Mouse (Mus musculus) ES-E14 (cell line): ENCODE measurements around the gene Gtsf2. TPM values are rescaled to one million over a fixed set of nuclear protein-coding genes. Genes with fewer than 3 reads are reported as not detected.

ENCODE experiments used
- DNase-seq: peaks from one replicate; pipeline ENCODE4 v3.0.0-alpha.2; 2013; ENCODE audit warnings: low read depth, low spot score
- H3K27ac ChIP-seq: 2 replicates; pipeline ENCODE4 v1.5.1; 2012; ENCODE audit warnings: low read depth, mild to moderate bottlenecking, low read length, moderate library complexity, mixed read lengths; ENCODE audit not compliant: poor library complexity, insufficient read depth, severe bottlenecking
- H3K36me3 ChIP-seq: 2 replicates; pipeline ENCODE4 v1.6.1; 2012; ENCODE audit warnings: mild to moderate bottlenecking, low read length, moderate library complexity, mixed read lengths; ENCODE audit not compliant: control insufficient read depth, poor library complexity, insufficient read depth, severe bottlenecking
- H3K4me1 ChIP-seq, 2 experiments: fragments of 150-350 bp in 1 of 2; sonication (generic) in 1 of 2; 2 replicates each; pipeline ENCODE4 v1.6.1; 2012; ENCODE audit warnings: low read length in 2 of 2, mild to moderate bottlenecking in 1 of 2, mixed read lengths in 1 of 2; ENCODE audit not compliant: control insufficient read depth in 2 of 2, insufficient read depth in 2 of 2, poor library complexity in 1 of 2
- H3K4me3 ChIP-seq, 2 experiments: fragments of 150-350 bp in 1 of 2; sonication (generic) in 1 of 2; 2 replicates each; pipeline ENCODE4 v1.5.1; 2012; ENCODE audit warnings: low read length in 2 of 2, low read depth in 1 of 2, mild to moderate bottlenecking in 1 of 2, mixed read lengths in 1 of 2; ENCODE audit not compliant: insufficient read depth in 1 of 2, poor library complexity in 1 of 2, severe bottlenecking in 1 of 2
- H3K9ac ChIP-seq: 2 replicates; pipeline ENCODE4 v1.6.1; 2012; ENCODE audit warnings: low read depth, mild to moderate bottlenecking, low read length, mixed read lengths; ENCODE audit not compliant: poor library complexity, insufficient read depth, severe bottlenecking
- H3K9me3 ChIP-seq: fragments of 150-350 bp; sonication (generic); 2 replicates; pipeline ENCODE4 v1.6.1; 2012; ENCODE audit warnings: low read depth, mild to moderate bottlenecking, low read length; ENCODE audit not compliant: control insufficient read depth, insufficient read depth
- CHD2 ChIP-seq: IDR thresholded peaks from 2 replicates; pipeline ENCODE4 v1.6.1; 2014; ENCODE audit warnings: mild to moderate bottlenecking, low read depth, low read length, inconsistent platforms
- HCFC1 ChIP-seq: IDR thresholded peaks from 2 replicates; pipeline ENCODE4 v1.6.1; 2012; ENCODE audit warnings: low read length, inconsistent platforms, borderline replicate concordance; ENCODE audit not compliant: insufficient read depth
- MAFK ChIP-seq: IDR thresholded peaks from 2 replicates; pipeline ENCODE4 v1.6.1; 2014; ENCODE audit warnings: mild to moderate bottlenecking, low read depth, low read length, inconsistent platforms; ENCODE audit not compliant: insufficient read depth
- ZC3H11A ChIP-seq: IDR thresholded peaks from 2 replicates; pipeline ENCODE4 v1.6.1; 2012; ENCODE audit warnings: low read depth, mild to moderate bottlenecking, inconsistent platforms, low read length, borderline replicate concordance
- ZNF384 ChIP-seq: IDR thresholded peaks from 2 replicates; pipeline ENCODE4 v1.6.1; 2012; ENCODE audit warnings: low read depth, low read length, inconsistent platforms
- in situ Hi-C, 2 experiments: fragments of 600-800 bp; cut with MboI; formaldehyde crosslinking; loops; one replicate each; pipeline ENCODE4 v1.15.1; 2025; ENCODE audit warnings: low sequenced_read_pairs in 2 of 2, inconsistent platforms in 1 of 2; ENCODE audit not compliant: unreplicated experiment in 2 of 2
- total RNA-seq: library from RNA; depleted of rRNA; stranded (reverse); fragments of 300-350 nt; gene quantifications from 2 replicates; pipeline ENCODE4 v1.2.3, GENCODE M21; 2012; rRNA removed

Gtsf2 gene
- total RNA-seq, 1 experiment: not detected

GRCm38 (mm10) chr15:103401361-103401760, 46.9 kb downstream of the Gtsf2 start:
- Histone ChIP-seq H3K9me3 (no peaks in the 10 kb centered on the region), H3K9ac (no peak overlapping the region), H3K4me1 (0 out of 4 replicates have a peak, but pooled peaks cover 0 to 2% of the 10 kb centered on the region in 2 experiments), H3K27ac (no peak overlapping the region), H3K36me3 (no peaks in the 10 kb centered on the region), H3K4me3 (no peak overlapping the region)
- in situ Hi-C loops: no loop called here
- no peak for DNase-seq
- TF ChIP-seq ZC3H11A: no peak
- TF ChIP-seq HCFC1: no peak
- TF ChIP-seq MAFK: no peak
- no peak for TF ChIP-seq ZNF384
- TF ChIP-seq CHD2: no peak

GRCm38 (mm10) chr15:103393577-103393976, 54.7 kb downstream of the Gtsf2 start:
- Histone ChIP-seq H3K4me3 (no peak overlapping the region), H3K9me3 (no peaks in the 10 kb centered on the region), H3K36me3 (no peaks in the 10 kb centered on the region), H3K27ac (no peak overlapping the region), H3K9ac (no peak overlapping the region), H3K4me1 (no peaks in the 10 kb centered on the region)
- in situ Hi-C loops: no loop called here
- no peak for DNase-seq
- no peak for TF ChIP-seq ZC3H11A

Other genes starting within 250 kb of the Gtsf2 start
- gene Cbx5, start 208.7 kb downstream of the Gtsf2 start, total RNA-seq: 190 and 226 TPM in 2 replicates
- 321 and 519 TPM in 2 replicates for gene Hnrnpa1, start 208.0 kb downstream of the Gtsf2 start, total RNA-seq
- gene Nfe2, start 190.1 kb downstream of the Gtsf2 start, total RNA-seq: 0.49 and 1.0 TPM in 2 replicates
- 59.4 and 85.5 TPM in 2 replicates for gene Copz1, start 175.8 kb downstream of the Gtsf2 start, total RNA-seq
- gene Gpr84, start 137.9 kb downstream of the Gtsf2 start, total RNA-seq: 0.40 and 0.48 TPM in 2 replicates
- 2.7 and 5.9 TPM in 2 replicates for gene Zfp385a, start 108.4 kb downstream of the Gtsf2 start, total RNA-seq
- gene Itga5, start 81.7 kb downstream of the Gtsf2 start, total RNA-seq: 69.0 and 80.8 TPM in 2 replicates
- 3.4 and 4.9 TPM in 2 replicates for gene Gtsf1, start 18.0 kb downstream of the Gtsf2 start, total RNA-seq
- gene Nckap1l, start 5.3 kb upstream of the Gtsf2 start, total RNA-seq: 6.6 and 11.0 TPM in 2 replicates
- 12.0 and 19.7 TPM in 2 replicates for gene Pde1b, start 54.6 kb upstream of the Gtsf2 start, total RNA-seq
- gene Ppp1r1a, start 89.5 kb upstream of the Gtsf2 start, total RNA-seq: 11.2 and 14.1 TPM in 2 replicates
- gene Glycam1, start 116.6 kb upstream of the Gtsf2 start, total RNA-seq: not detected in 2 replicates